Comparison of ENCODE assay signal across 7 mouse cellular contexts in genomic region chr4:149806699-149807381, GRCm38 (mm10). TPM values are rescaled to one million over a fixed set of nuclear protein-coding genes. Genes with fewer than 3 reads are reported as not detected.
DNase-seq lines count a peak whose midpoint lies in the region; ATAC-seq and TF ChIP-seq lines count a peak whose summit lies in the region.

No protein-coding gene starts in this region.

- H3K27ac ChIP-seq in intestine, postnatal 0 days (ENCODE audit: low read depth, low read length) = no peak overlapping the region
- H3K27ac ChIP-seq in midbrain, embryonic 13.5 days = no peak overlapping the region
- no peak overlapping the region for H3K27ac ChIP-seq in small intestine, adult 2 months (ENCODE audit: insufficient read depth, low read depth, low read length)

- peak; percentile 71 for ATAC-seq in intestine, postnatal 0 days
- peak; percentile 77 for ATAC-seq in midbrain, embryonic 13.5 days

- H3K27me3 ChIP-seq in intestine, postnatal 0 days (replicated peaks; ENCODE audit: control insufficient read depth, insufficient read depth, low read length) = no peaks in the 10 kb centered on the region
- H3K27me3 ChIP-seq in midbrain, embryonic 13.5 days = peaks cover 66% of the 10 kb centered on the region
- no peaks in the 10 kb centered on the region for H3K27me3 ChIP-seq in small intestine, adult 2 months (ENCODE audit: control insufficient read depth, insufficient read depth, low read length)

- no peak overlapping the region for H3K9ac ChIP-seq in intestine, postnatal 0 days (ENCODE audit: low read depth, low read length)
- H3K9ac ChIP-seq in midbrain, embryonic 13.5 days (replicated peaks) = no peak overlapping the region

- intact Hi-C loops in gastrocnemius, postnatal 14 days (cut with DNase I; ENCODE audit: low total_unique reads) = loop anchor here (2.0 to 10.0 kb wide), 3 partner anchors 52 to 288 kb away; no protein-coding TSS in a partner anchor
- intact Hi-C loops in left cerebral cortex, postnatal 4 days (cut with DNase I) = loop anchor here (1.0 to 5.0 kb wide), 3 partner anchors 151 to 292 kb away; no protein-coding TSS in a partner anchor

- TF ChIP-seq CTCF in intestine, postnatal 0 days (IDR thresholded peaks at IDR 0.05; ENCODE audit: low read depth) = peak; percentile 96
- peak; percentile 97 for TF ChIP-seq CTCF in small intestine, adult 2 months (IDR thresholded peaks at IDR 0.05; ENCODE audit: extremely low read depth, insufficient read length, insufficient replicate concordance, low read depth, low read length)

- no peaks in the 10 kb centered on the region for H3K4me1 ChIP-seq in intestine, postnatal 0 days (replicated peaks; ENCODE audit: control insufficient read depth, insufficient read depth, low read length)
- 0 out of 2 replicates have a peak, but pooled peaks cover 8% of the 10 kb centered on the region for H3K4me1 ChIP-seq in midbrain, embryonic 13.5 days (replicated peaks)
- no peaks in the 10 kb centered on the region for H3K4me1 ChIP-seq in small intestine, adult 2 months (ENCODE audit: control insufficient read depth, insufficient read depth, insufficient read length, low read length)

- H3K4me2 ChIP-seq in intestine, postnatal 0 days (replicated peaks; ENCODE audit: low read depth) = no peak overlapping the region
- no peak overlapping the region for H3K4me2 ChIP-seq in midbrain, embryonic 13.5 days (replicated peaks)

- H3K4me3 ChIP-seq in intestine, postnatal 0 days (ENCODE audit: low read depth, low read length) = no peak overlapping the region
- no peak overlapping the region for H3K4me3 ChIP-seq in midbrain, embryonic 13.5 days (replicated peaks)
- no peak overlapping the region for H3K4me3 ChIP-seq in small intestine, adult 2 months (ENCODE audit: low read depth, low read length)

- no peak for TF ChIP-seq POLR2A in small intestine, adult 2 months (IDR thresholded peaks at IDR 0.05; ENCODE audit: low read depth, low read length)

- H3K36me3 ChIP-seq in intestine, postnatal 0 days (ENCODE audit: control insufficient read depth, insufficient read depth) = no peaks in the 10 kb centered on the region
- H3K36me3 ChIP-seq in midbrain, embryonic 13.5 days = no peaks in the 10 kb centered on the region
- no peaks in the 10 kb centered on the region for H3K36me3 ChIP-seq in small intestine, adult 2 months (ENCODE audit: control insufficient read depth, insufficient read depth, low read length)

- WGBS in intestine, postnatal 0 days = 48% methylated on average over 19 of the region's 19 CpGs
- 48% methylated on average over 19 of the region's 19 CpGs for WGBS in midbrain, embryonic 13.5 days
- 46% methylated on average over 19 of the region's 19 CpGs for WGBS in small intestine, adult 2 months

- DNase-seq in adrenal gland, adult 2 months = peak; percentile 89
- DNase-seq in embryo, embryonic 10.5 days (ENCODE audit: low spot score) = peak; percentile 97
- peak; percentile 94 for DNase-seq in gastrocnemius, postnatal 14 days
- peak; percentile 97 for DNase-seq in left cerebral cortex, postnatal 4 days

- H3K9me3 ChIP-seq in intestine, postnatal 0 days (ENCODE audit: control insufficient read depth) = no peaks in the 10 kb centered on the region
- H3K9me3 ChIP-seq in midbrain, embryonic 13.5 days = no peaks in the 10 kb centered on the region

RNA-seq across cellular contexts. Expression of gene Slc25a33, which starts 32.8 kb away (rescaled TPM):
- 10 to 100 TPM; 18.7 to 26.7 TPM for total RNA-seq in adrenal gland, adult 2 months (2021)
- 29.0 and 43.2 TPM in 2 replicates for polyA plus RNA-seq in adrenal gland, adult 2 months (2012; rRNA removed)
- 10 to 100 TPM; 10.5 to 12.0 TPM for total RNA-seq in gastrocnemius, postnatal 14 days (2021)
- polyA plus RNA-seq in intestine, postnatal 0 days (2015; fragmentation: Nextera tagmentation; extraction: Ambion mirVana) = 8.3 and 8.4 TPM in 2 replicates
- 10 to 100 TPM; 18.6 to 19.4 TPM for total RNA-seq in left cerebral cortex, postnatal 4 days (2021)
- polyA plus RNA-seq in midbrain, embryonic 13.5 days (2015; fragmentation: Nextera tagmentation; extraction: Ambion mirVana) = 20.2 and 21.9 TPM in 2 replicates
- 4.5 and 5.3 TPM in 2 replicates for polyA plus RNA-seq in small intestine, adult 2 months (2012; rRNA removed)
